Mouse (Mus musculus): ENCODE measurements at regions not wholly inside any gene's neighbourhood (a gene's known extent, or its start where the extent isn't known, plus 50 kb on each side); places are given as distances from the start of the nearest gene placed in this dataset.

DNA sequence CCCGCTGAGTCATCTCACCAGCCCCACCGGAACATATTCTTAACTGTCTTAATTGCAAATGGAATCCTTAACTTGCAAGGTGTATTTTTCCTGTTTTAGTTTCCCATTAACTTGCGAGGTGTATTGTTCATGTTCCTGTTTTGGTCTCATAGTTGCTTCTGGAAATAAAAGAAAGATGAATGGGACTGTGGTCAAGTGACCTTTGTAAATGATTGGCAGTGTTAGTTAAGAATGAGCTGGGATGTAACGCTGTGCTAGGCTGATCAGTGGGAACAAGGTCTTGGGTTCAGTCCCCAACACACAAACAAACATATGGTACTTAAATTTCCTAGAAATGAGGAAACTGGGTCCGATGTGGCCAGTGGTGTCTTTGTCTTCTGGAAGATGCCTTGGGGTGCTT lies 100.8 kb downstream of the Zfp706 start:
- Histone ChIP-seq H3K36me3 (ENCODE audit: control insufficient read depth, insufficient read depth) (no peaks in the 10 kb centered on the region), H3K4me3 (replicated peaks; ENCODE audit: low read length) (no peak overlapping the region), H3K9me3 (ENCODE audit: control insufficient read depth, low read length) (no peaks in the 10 kb centered on the region), H3K27me3 (replicated peaks; ENCODE audit: control insufficient read depth, insufficient read depth, low read length) (no peaks in the 10 kb centered on the region), H3K4me2 (ENCODE audit: low read length) (no peak overlapping the region), H3K4me1 (replicated peaks; ENCODE audit: control insufficient read depth, insufficient read depth, low read length) (peaks cover 4% of the 10 kb centered on the region), H3K27ac (ENCODE audit: low read length) (no peak overlapping the region), H3K9ac (replicated peaks; ENCODE audit: low read depth, low read length) (no peak overlapping the region)
- ATAC-seq, result no peak
- WGBS, result 91% methylated on average over 5 of the region's 5 CpGs

GRCm38 (mm10) chr15:36906052-36906451 lies 101.5 kb downstream of the Zfp706 start:
- Histone ChIP-seq H3K9ac (replicated peaks; ENCODE audit: low read depth, low read length) (no peak overlapping the region), H3K36me3 (ENCODE audit: control insufficient read depth, insufficient read depth) (no peaks in the 10 kb centered on the region), H3K4me1 (replicated peaks; ENCODE audit: control insufficient read depth, insufficient read depth, low read length) (peaks cover 11% of the 10 kb centered on the region), H3K27me3 (replicated peaks; ENCODE audit: control insufficient read depth, insufficient read depth, low read length) (no peaks in the 10 kb centered on the region), H3K4me2 (ENCODE audit: low read length) (no peak overlapping the region), H3K4me3 (replicated peaks; ENCODE audit: low read length) (no peak overlapping the region), H3K27ac (ENCODE audit: low read length) (no peak overlapping the region), H3K9me3 (ENCODE audit: control insufficient read depth, low read length) (no peaks in the 10 kb centered on the region)
- 84% methylated on average over 3 of the region's 3 CpGs for WGBS
- ATAC-seq, result no peak

DNA sequence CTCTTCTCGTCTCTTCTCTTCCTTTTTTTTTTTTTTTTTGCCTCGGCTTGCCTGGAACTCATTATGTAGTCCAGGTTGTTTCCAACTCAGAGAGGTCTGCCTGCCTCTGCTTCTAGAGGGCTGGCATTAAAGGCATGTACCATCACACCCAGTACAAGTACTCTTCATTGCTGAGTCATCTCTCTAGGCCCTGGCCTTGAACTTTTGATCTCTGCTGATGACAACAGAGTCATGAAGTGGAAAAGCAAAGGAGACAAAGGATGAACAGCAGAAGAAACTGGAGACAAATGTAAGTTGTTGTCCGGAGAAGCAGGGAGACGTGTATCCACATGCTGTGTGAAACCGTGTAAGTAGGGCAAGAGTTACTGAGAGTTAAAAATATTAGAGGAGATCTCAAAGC lies 103.7 kb downstream of the Zfp706 start:
- no peak overlapping the region for H3K9ac ChIP-seq (replicated peaks; ENCODE audit: low read depth, low read length)
- 88% methylated on average over 5 of the region's 5 CpGs for WGBS
- H3K27me3 ChIP-seq (replicated peaks; ENCODE audit: control insufficient read depth, insufficient read depth, low read length), result no peaks in the 10 kb centered on the region
- no peak overlapping the region for H3K4me2 ChIP-seq (ENCODE audit: low read length)
- H3K27ac ChIP-seq (ENCODE audit: low read length), result no peak overlapping the region
- H3K4me1 ChIP-seq (replicated peaks; ENCODE audit: control insufficient read depth, insufficient read depth, low read length), result peaks cover 12% of the 10 kb centered on the region
- H3K36me3 ChIP-seq (ENCODE audit: control insufficient read depth, insufficient read depth), result no peaks in the 10 kb centered on the region
- no peak overlapping the region for H3K4me3 ChIP-seq (replicated peaks; ENCODE audit: low read length)
- H3K9me3 ChIP-seq (ENCODE audit: control insufficient read depth, low read length), result no peaks in the 10 kb centered on the region
- no peak for ATAC-seq

DNA sequence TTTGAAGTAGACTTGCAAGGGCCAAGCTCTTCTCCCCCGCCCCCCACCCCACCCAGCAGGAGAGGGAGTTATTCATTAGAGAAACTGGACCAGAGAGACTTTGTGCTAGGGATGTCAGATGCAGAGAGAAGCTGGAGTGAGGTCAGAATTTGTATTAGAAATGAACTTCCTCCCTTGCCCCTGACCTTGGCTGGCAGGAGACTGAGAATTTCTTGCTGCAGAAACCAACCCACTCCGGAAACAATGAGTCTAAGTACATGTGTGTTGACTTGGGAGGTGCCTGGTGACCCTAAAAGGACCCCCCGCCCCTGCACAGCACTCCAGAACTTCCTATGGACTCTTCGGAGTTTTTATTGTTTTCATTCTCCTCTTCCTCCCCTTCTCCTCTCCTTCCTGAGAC lies 104.3 kb downstream of the Zfp706 start:
- no peaks in the 10 kb centered on the region for H3K27me3 ChIP-seq (replicated peaks; ENCODE audit: control insufficient read depth, insufficient read depth, low read length)
- 70% methylated on average over 4 of the region's 4 CpGs for WGBS
- no peak overlapping the region for H3K27ac ChIP-seq (ENCODE audit: low read length)
- no peak overlapping the region for H3K9ac ChIP-seq (replicated peaks; ENCODE audit: low read depth, low read length)
- H3K4me2 ChIP-seq (ENCODE audit: low read length), result no peak overlapping the region
- no peak overlapping the region for H3K4me3 ChIP-seq (replicated peaks; ENCODE audit: low read length)
- no peaks in the 10 kb centered on the region for H3K36me3 ChIP-seq (ENCODE audit: control insufficient read depth, insufficient read depth)
- H3K9me3 ChIP-seq (ENCODE audit: control insufficient read depth, low read length), result no peaks in the 10 kb centered on the region
- H3K4me1 ChIP-seq (replicated peaks; ENCODE audit: control insufficient read depth, insufficient read depth, low read length), result peaks cover 12% of the 10 kb centered on the region
- ATAC-seq, result no peak

GRCm38 (mm10) chr15:36901830-36902285 lies 105.7 kb downstream of the Zfp706 start:
- 4% methylated on average over 7 of the region's 7 CpGs for WGBS
- H3K9ac ChIP-seq (replicated peaks; ENCODE audit: low read depth, low read length), result no peak overlapping the region; the same call in 1 of the 2 replicates
- H3K4me2 ChIP-seq (ENCODE audit: low read length), result 0 out of 2 replicates have a peak overlapping the region, but pooled peaks have one; percentile 2

DNA sequence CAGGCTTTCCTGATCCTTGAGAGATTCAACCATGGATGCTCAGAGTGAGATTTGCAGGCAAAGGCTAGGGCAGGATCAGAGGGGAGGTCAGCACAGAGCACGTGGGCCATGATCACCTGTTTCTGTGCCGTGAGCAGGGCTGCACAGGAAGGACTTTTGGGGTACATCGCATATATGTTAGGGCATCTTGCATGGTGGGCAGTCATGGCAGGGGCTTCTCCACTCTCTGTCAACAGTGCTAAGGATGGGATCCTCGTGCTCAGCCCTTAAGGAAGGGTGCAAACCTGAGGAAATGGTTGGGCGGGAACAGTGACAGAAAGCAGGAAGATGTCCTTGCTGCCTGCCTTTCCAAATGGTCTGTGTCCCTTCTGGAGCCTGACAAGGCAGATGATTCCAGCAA lies 106.2 kb downstream of the Zfp706 start:
- H3K36me3 ChIP-seq (ENCODE audit: control insufficient read depth, insufficient read depth), result no peaks in the 10 kb centered on the region
- H3K9me3 ChIP-seq (ENCODE audit: control insufficient read depth, low read length), result no peaks in the 10 kb centered on the region
- H3K9ac ChIP-seq (replicated peaks; ENCODE audit: low read depth, low read length), result no peak overlapping the region; the same call in 1 of the 2 replicates
- peaks cover 12% of the 10 kb centered on the region for H3K4me1 ChIP-seq (replicated peaks; ENCODE audit: control insufficient read depth, insufficient read depth, low read length)
- no peak overlapping the region for H3K27ac ChIP-seq (ENCODE audit: low read length)
- no peaks in the 10 kb centered on the region for H3K27me3 ChIP-seq (replicated peaks; ENCODE audit: control insufficient read depth, insufficient read depth, low read length)
- ATAC-seq, result peak; percentile 27
- H3K4me2 ChIP-seq (ENCODE audit: low read length), result 0 out of 2 replicates have a peak overlapping the region, but pooled peaks have one; percentile 2
- WGBS, result 71% methylated on average over 5 of the region's 5 CpGs
- no peak overlapping the region for H3K4me3 ChIP-seq (replicated peaks; ENCODE audit: low read length)

More at GRCm38 (mm10) chr15:36901830-36902285, 105.7 kb downstream of the Zfp706 start:
- Histone ChIP-seq H3K4me1 (replicated peaks; ENCODE audit: control insufficient read depth, insufficient read depth, low read length) (peaks cover 12% of the 10 kb centered on the region), H3K4me3 (replicated peaks; ENCODE audit: low read length) (no peak overlapping the region), H3K9me3 (ENCODE audit: control insufficient read depth, low read length) (no peaks in the 10 kb centered on the region), H3K36me3 (ENCODE audit: control insufficient read depth, insufficient read depth) (no peaks in the 10 kb centered on the region), H3K27ac (ENCODE audit: low read length) (no peak overlapping the region), H3K27me3 (replicated peaks; ENCODE audit: control insufficient read depth, insufficient read depth, low read length) (no peaks in the 10 kb centered on the region)
- peak; percentile 97 for ATAC-seq

GRCm38 (mm10) chr15:36900940-36901339 lies 106.6 kb downstream of the Zfp706 start:
- Histone ChIP-seq H3K36me3 (ENCODE audit: control insufficient read depth, insufficient read depth) (no peaks in the 10 kb centered on the region), H3K9me3 (ENCODE audit: control insufficient read depth, low read length) (no peaks in the 10 kb centered on the region), H3K27me3 (replicated peaks; ENCODE audit: control insufficient read depth, insufficient read depth, low read length) (no peaks in the 10 kb centered on the region), H3K4me1 (replicated peaks; ENCODE audit: control insufficient read depth, insufficient read depth, low read length) (peaks cover 12% of the 10 kb centered on the region), H3K9ac (replicated peaks; ENCODE audit: low read depth, low read length) (no peak overlapping the region), H3K27ac (ENCODE audit: low read length) (no peak overlapping the region), H3K4me3 (replicated peaks; ENCODE audit: low read length) (no peak overlapping the region), H3K4me2 (ENCODE audit: low read length) (no peak overlapping the region)
- no peak; the same call in 1 of the 2 replicates for ATAC-seq
- WGBS, result 76% methylated on average over 2 of the region's 2 CpGs

DNA sequence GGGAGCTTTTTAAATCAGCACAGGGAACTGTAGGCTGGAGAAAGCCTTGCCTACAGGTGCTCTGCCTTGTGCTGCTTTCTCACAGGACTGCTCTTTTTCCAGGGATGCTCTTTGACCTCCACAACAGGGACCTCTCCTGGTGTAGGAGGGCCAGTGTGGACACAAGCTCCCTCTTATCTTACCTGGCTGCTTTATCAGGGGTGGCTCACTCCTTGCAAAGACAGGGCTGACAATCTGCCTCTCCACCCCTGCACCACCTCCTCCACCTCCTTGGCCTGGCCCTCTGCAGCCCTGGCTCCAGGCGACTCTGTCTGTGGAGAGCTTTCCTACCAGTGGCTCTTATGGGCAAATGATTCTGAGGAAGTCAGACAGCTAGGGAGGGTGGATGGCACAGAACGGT lies 107.7 kb downstream of the Zfp706 start:
- WGBS, result 71% methylated on average over 2 of the region's 2 CpGs
- H3K27me3 ChIP-seq (replicated peaks; ENCODE audit: control insufficient read depth, insufficient read depth, low read length), result no peaks in the 10 kb centered on the region

GRCm38 (mm10) chr15:36898857-36899523 lies 108.6 kb downstream of the Zfp706 start:
- no peak overlapping the region for H3K27ac ChIP-seq (ENCODE audit: low read length)
- H3K4me2 ChIP-seq (ENCODE audit: low read length), result no peak overlapping the region
- H3K36me3 ChIP-seq (ENCODE audit: control insufficient read depth, insufficient read depth), result no peaks in the 10 kb centered on the region
- H3K9me3 ChIP-seq (ENCODE audit: control insufficient read depth, low read length), result no peaks in the 10 kb centered on the region
- 89% methylated on average over 11 of the region's 11 CpGs for WGBS
- H3K4me3 ChIP-seq (replicated peaks; ENCODE audit: low read length), result no peak overlapping the region
- no peak for ATAC-seq
- no peaks in the 10 kb centered on the region for H3K27me3 ChIP-seq (replicated peaks; ENCODE audit: control insufficient read depth, insufficient read depth, low read length)
- peaks cover 12% of the 10 kb centered on the region for H3K4me1 ChIP-seq (replicated peaks; ENCODE audit: control insufficient read depth, insufficient read depth, low read length)
- no peak overlapping the region for H3K9ac ChIP-seq (replicated peaks; ENCODE audit: low read depth, low read length)

More for the DNA sequence above, 107.7 kb downstream of the Zfp706 start:
- H3K4me1 ChIP-seq (replicated peaks; ENCODE audit: control insufficient read depth, insufficient read depth, low read length), result peaks cover 12% of the 10 kb centered on the region
- no peak overlapping the region for H3K4me3 ChIP-seq (replicated peaks; ENCODE audit: low read length)
- no peaks in the 10 kb centered on the region for H3K9me3 ChIP-seq (ENCODE audit: control insufficient read depth, low read length)
- H3K36me3 ChIP-seq (ENCODE audit: control insufficient read depth, insufficient read depth), result no peaks in the 10 kb centered on the region
- H3K27ac ChIP-seq (ENCODE audit: low read length), result no peak overlapping the region
- no peak overlapping the region for H3K9ac ChIP-seq (replicated peaks; ENCODE audit: low read depth, low read length)
- no peak overlapping the region for H3K4me2 ChIP-seq (ENCODE audit: low read length)
- no peak for ATAC-seq
